In the genomic region with DNA sequence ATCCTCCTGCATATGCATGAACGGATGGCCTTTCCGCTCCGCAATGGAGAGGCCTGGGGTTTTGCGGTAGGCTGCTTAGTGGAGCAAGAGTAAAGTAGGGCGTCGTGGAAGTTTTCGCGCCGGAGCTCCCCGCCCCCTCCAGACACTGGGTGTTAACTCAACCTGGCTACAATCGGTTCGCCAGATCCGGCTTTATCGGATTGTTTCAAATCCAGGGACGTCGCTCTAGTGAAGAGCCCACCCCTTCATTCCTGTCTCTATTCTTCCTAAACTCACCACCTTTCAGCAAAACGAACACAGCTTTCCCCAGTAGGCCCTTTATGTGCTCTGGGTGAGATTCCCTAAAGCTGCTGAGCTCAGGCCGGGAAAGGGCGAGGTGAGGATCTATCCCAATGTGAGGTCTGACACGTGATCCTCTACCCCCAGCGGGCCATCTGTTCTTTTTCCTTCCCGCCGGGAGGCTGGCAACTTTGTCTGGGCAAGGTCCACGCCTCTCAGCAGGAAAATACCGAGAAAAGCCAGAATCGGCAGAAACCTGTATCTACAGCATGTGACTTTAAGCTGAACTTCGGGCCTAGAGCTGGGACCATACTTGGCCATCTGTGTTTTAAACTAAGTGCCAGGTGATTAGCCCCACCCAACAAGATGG, we compare ENCODE assay signal across 8 mouse cellular contexts. TPM values are rescaled to one million over a fixed set of nuclear protein-coding genes. Genes with fewer than 3 reads are reported as not detected.
DNase-seq lines count a peak whose midpoint lies in the region; ATAC-seq and TF ChIP-seq lines count a peak whose summit lies in the region.

No protein-coding gene starts in this region.

- no peaks in the 10 kb centered on the region for H3K36me3 ChIP-seq in thymus, adult 2 months (ENCODE audit: control insufficient read depth, insufficient read depth, low read length)
- H3K36me3 ChIP-seq in hindbrain, embryonic 15.5 days, result no peaks in the 10 kb centered on the region
- H3K36me3 ChIP-seq in limb, embryonic 13.5 days, result no peaks in the 10 kb centered on the region
- no peaks in the 10 kb centered on the region for H3K36me3 ChIP-seq in midbrain, postnatal 0 days (ENCODE audit: insufficient read depth, low read length)

- peak overlapping the region; percentile 92 for H3K4me2 ChIP-seq in hindbrain, embryonic 15.5 days
- peak overlapping the region; percentile 90 for H3K4me2 ChIP-seq in limb, embryonic 13.5 days (replicated peaks)
- H3K4me2 ChIP-seq in midbrain, postnatal 0 days (ENCODE audit: low read depth, low read length, poor library complexity, severe bottlenecking), result peak overlapping the region; percentile 85

- H3K9ac ChIP-seq in hindbrain, embryonic 15.5 days, result peak overlapping the region; percentile 34; the same call in 1 of the 2 replicates
- peak overlapping the region; percentile 57; the same call in 1 of the 2 replicates for H3K9ac ChIP-seq in limb, embryonic 13.5 days
- no peak overlapping the region for H3K9ac ChIP-seq in midbrain, postnatal 0 days (replicated peaks; ENCODE audit: low read length, poor library complexity, severe bottlenecking)

- no peak for TF ChIP-seq CTCF in thymus, adult 2 months (IDR thresholded peaks at IDR 0.05; ENCODE audit: borderline replicate concordance, control insufficient read depth, extremely low read depth, insufficient read depth, low read length, poor library complexity)
- TF ChIP-seq CTCF in gastrocnemius, adult 2 months (IDR thresholded peaks at IDR 0.05), result no peak
- no peak for TF ChIP-seq CTCF in midbrain, postnatal 0 days (IDR thresholded peaks at IDR 0.05)

- 33% methylated on average over 27 of the region's 27 CpGs for WGBS in thymus, adult 2 months
- WGBS in hindbrain, embryonic 15.5 days, result 1% methylated on average over 27 of the region's 27 CpGs
- WGBS in limb, embryonic 13.5 days, result 2% methylated on average over 27 of the region's 27 CpGs
- 2% methylated on average over 27 of the region's 27 CpGs for WGBS in midbrain, postnatal 0 days

- peaks cover 21% of the 10 kb centered on the region for H3K4me1 ChIP-seq in thymus, adult 2 months (replicated peaks; ENCODE audit: control insufficient read depth, insufficient read depth, low read length)
- peaks cover 38% of the 10 kb centered on the region for H3K4me1 ChIP-seq in hindbrain, embryonic 15.5 days (replicated peaks)
- peaks cover 38% of the 10 kb centered on the region for H3K4me1 ChIP-seq in limb, embryonic 13.5 days
- peaks cover 8% of the 10 kb centered on the region; the same call in 1 of the 2 replicates for H3K4me1 ChIP-seq in midbrain, postnatal 0 days (ENCODE audit: insufficient read depth, low read length)

- intact Hi-C loops in gastrocnemius, adult 2 months (cut with DNase I), result no loop called here

- no peaks in the 10 kb centered on the region for H3K9me3 ChIP-seq in hindbrain, embryonic 15.5 days
- peaks cover 6% of the 10 kb centered on the region; the same call in 1 of the 2 replicates for H3K9me3 ChIP-seq in limb, embryonic 13.5 days
- H3K9me3 ChIP-seq in midbrain, postnatal 0 days (ENCODE audit: low read length), result no peaks in the 10 kb centered on the region

- H3K27ac ChIP-seq in thymus, adult 2 months (ENCODE audit: control insufficient read depth, insufficient read depth, low read length), result peak overlapping the region; percentile 49; the same call in 1 of the 2 replicates
- H3K27ac ChIP-seq in gastrocnemius, adult 2 months, result peak overlapping the region; percentile 100
- H3K27ac ChIP-seq in hindbrain, embryonic 15.5 days (replicated peaks), result peak overlapping the region; percentile 16; the same call in 1 of the 2 replicates
- no peak overlapping the region for H3K27ac ChIP-seq in limb, embryonic 13.5 days
- no peak overlapping the region for H3K27ac ChIP-seq in midbrain, postnatal 0 days (ENCODE audit: low read depth, low read length)

- TF ChIP-seq POLR2A in thymus, adult 2 months (IDR thresholded peaks at IDR 0.05; ENCODE audit: control insufficient read depth, extremely low read depth, insufficient read depth, low read length, poor library complexity), result no peak

- no peak for DNase-seq in thymus, adult 2 months
- DNase-seq in thymus, postnatal 25 days, result no peak
- DNase-seq in cerebellum, adult 9-10 months, result peak; percentile 100
- DNase-seq in gastrocnemius, adult 2 months, result peak; percentile 86
- peak; percentile 53 for DNase-seq in midbrain, postnatal 0 days (ENCODE audit: low spot score)
- no peak for DNase-seq in thymus, postnatal 36 days

- no peaks in the 10 kb centered on the region; the same call in 1 of the 2 replicates for H3K27me3 ChIP-seq in thymus, adult 2 months (ENCODE audit: control insufficient read depth, insufficient read depth, low read length)
- H3K27me3 ChIP-seq in hindbrain, embryonic 15.5 days, result peaks cover 57% of the 10 kb centered on the region
- H3K27me3 ChIP-seq in limb, embryonic 13.5 days, result peaks cover 63% of the 10 kb centered on the region
- H3K27me3 ChIP-seq in midbrain, postnatal 0 days (ENCODE audit: insufficient read depth, low read length), result peaks cover 17% of the 10 kb centered on the region

- ATAC-seq in hindbrain, embryonic 15.5 days (ENCODE audit: low FRiP score, low read depth), result no peak
- no peak for ATAC-seq in limb, embryonic 13.5 days (ENCODE audit: low FRiP score, low read depth)
- no peak for ATAC-seq in midbrain, postnatal 0 days (ENCODE audit: low FRiP score)

- H3K4me3 ChIP-seq in thymus, adult 2 months (ENCODE audit: control insufficient read depth, insufficient read depth, low read length), result peak overlapping the region; percentile 41
- peak overlapping the region; percentile 78 for H3K4me3 ChIP-seq in gastrocnemius, adult 2 months
- H3K4me3 ChIP-seq in hindbrain, embryonic 15.5 days, result peak overlapping the region; percentile 43
- peak overlapping the region; percentile 42 for H3K4me3 ChIP-seq in limb, embryonic 13.5 days
- H3K4me3 ChIP-seq in midbrain, postnatal 0 days (ENCODE audit: low read depth, low read length), result peak overlapping the region; percentile 38

RNA-seq across cellular contexts. Expression of a gene that starts 4.7 kb away (rescaled TPM):
- polyA plus RNA-seq in thymus, adult 2 months (2012; rRNA removed), result 6.9 and 7.4 TPM in 2 replicates
- 100 to 1,000 TPM; 144 to 162 TPM for total RNA-seq in gastrocnemius, adult 2 months (2021)
- polyA plus RNA-seq in hindbrain, embryonic 15.5 days (2015; fragmentation: Nextera tagmentation; extraction: Ambion mirVana), result 4.5 and 5.0 TPM in 2 replicates
- polyA plus RNA-seq in limb, embryonic 13.5 days (2015; fragmentation: Nextera tagmentation; extraction: Ambion mirVana), result 1.8 and 1.9 TPM in 2 replicates
- 13.8 and 14.7 TPM in 2 replicates for total RNA-seq in midbrain, postnatal 0 days (2014; rRNA removed)
- polyA plus RNA-seq in midbrain, postnatal 0 days (2015; fragmentation: Nextera tagmentation; extraction: Ambion mirVana), result 6.3 and 7.4 TPM in 2 replicates

Comparison
In these comparisons a context has a peak if more than half of its experiments do, and no peak if none do; other contexts are left out.
1. DNase-seq: peak in cerebellum, adult 9-10 months (single experiment), gastrocnemius, adult 2 months (single experiment) and midbrain, postnatal 0 days (single experiment); none in thymus, adult 2 months (single experiment), thymus, postnatal 25 days (single experiment) and thymus, postnatal 36 days (0 of 2).
2. H3K27ac ChIP-seq: peak in thymus, adult 2 months (single experiment), gastrocnemius, adult 2 months (single experiment) and hindbrain, embryonic 15.5 days (single experiment); none in limb, embryonic 13.5 days (single experiment) and midbrain, postnatal 0 days (single experiment).
3. Peak in every context shown above with its lines, with median percentiles within 50 percentile points of each other: H3K4me3 ChIP-seq and H3K4me2 ChIP-seq.